Mouse (Mus musculus) Patski (cell line): ENCODE results near the gene Fam78b. TPM values are rescaled to one million over a fixed set of nuclear protein-coding genes. Genes with fewer than 3 reads are reported as not detected.

Source experiments
- ATAC-seq: fragments of 100-300 bp; one replicate; pipeline ENCODE4 v1.8.0; 2021
- CTCF ChIA-PET: fragments of 350-600 bp; sonication (Branson Sonifier 250); formaldehyde crosslinking; loops from one replicate; lab custom pipeline; 2022; ENCODE audit warnings: inconsistent platforms; lab: Charles Lee
- POLR2A ChIA-PET: fragments of 350-600 bp; sonication (Branson Sonifier 250); formaldehyde crosslinking; loops from one replicate; lab custom pipeline; 2022; ENCODE audit warnings: antibody characterized with exemption, inconsistent platforms; lab: Charles Lee
- DNase-seq: peaks from one replicate; pipeline ENCODE4 v3.0.0-alpha.2; 2011; ENCODE audit warnings: low read depth, low spot score
- H3K27me3 ChIP-seq: fragments of 371-371 bp; one replicate; pipeline ENCODE4 v1.5.1; 2021
- CTCF ChIP-seq: fragments of 100-300 bp; IDR thresholded peaks from one replicate; pipeline ENCODE4 v1.5.1; 2021
- in situ Hi-C: fragments of 300-500 bp; cut with MboI; formaldehyde crosslinking; loops from 3 replicates; pipeline ENCODE4 v1.11.1; 2018; ENCODE audit warnings: low pct_unique_long_range_greater_than_20kb, mixed read lengths
- polyA plus RNA-seq: library from polyadenylated mRNA; unstranded; gene quantifications from one replicate; pipeline ENCODE4 v1.2.3, GENCODE M21; 2021

The Fam78b gene
- polyA plus RNA-seq, 1 experiment from 2014 or later, result not detected

DNA sequence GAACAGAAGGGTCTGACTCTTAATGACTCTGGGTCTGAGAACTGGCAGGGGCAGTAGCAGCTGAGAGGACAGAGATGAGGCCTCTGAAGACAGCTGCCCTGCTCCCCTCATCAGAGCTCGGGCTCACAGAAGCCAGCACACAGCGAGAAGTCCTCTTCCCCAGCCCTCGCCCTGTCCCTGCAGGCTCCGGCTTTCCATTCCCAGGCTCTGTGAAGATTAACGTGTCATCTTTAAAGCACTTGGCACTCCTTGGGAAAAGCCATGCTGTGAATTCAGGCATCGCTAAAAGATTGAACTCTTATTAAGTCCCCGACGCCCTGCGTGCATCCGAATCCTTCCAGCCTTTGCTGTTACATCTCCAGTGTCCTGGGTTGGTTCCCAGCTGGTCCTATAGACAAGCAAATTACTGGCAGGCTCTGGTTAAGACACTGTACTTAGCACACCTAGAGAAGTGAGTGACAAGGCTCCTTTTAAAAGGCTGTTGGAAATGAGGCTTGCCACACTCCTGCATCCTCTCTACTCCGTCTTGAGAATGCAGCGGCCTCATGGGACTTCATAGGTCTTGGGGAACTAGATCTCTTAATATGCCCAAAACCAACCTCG is 30.9 kb downstream of the Fam78b start:
- peaks cover 4% of the 10 kb centered on the region for H3K27me3 ChIP-seq
- no peak for ATAC-seq
- CTCF ChIA-PET, result no interaction called here
- POLR2A ChIA-PET, result no interaction called here
- in situ Hi-C loops, result no loop called here
- TF ChIP-seq CTCF, result no peak
- no peak for DNase-seq

DNA sequence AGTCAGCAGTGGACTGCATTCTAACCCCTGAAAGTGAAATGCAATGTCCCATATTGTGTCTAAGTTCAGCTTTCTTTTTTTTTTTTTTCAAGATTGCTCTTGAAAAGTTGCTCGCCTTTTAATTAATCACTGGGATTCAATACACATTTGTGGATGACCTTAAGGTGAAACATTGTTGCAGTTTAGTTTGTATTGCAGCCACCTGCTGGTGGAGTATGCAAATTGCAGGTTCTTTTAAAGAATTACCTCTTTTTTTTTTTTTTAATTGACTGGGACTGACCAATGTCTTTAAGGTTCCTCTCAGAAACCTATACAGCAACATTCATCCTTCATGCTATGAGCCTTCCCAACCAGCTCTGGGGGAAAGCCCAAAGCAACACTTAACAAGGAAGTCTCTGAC is 33.2 kb downstream of the Fam78b start:
- TF ChIP-seq CTCF, result no peak
- ChIA-PET POLR2A (no interaction called here), CTCF (no interaction called here)
- ATAC-seq, result no peak
- DNase-seq, result no peak
- in situ Hi-C loops, result no loop called here
- peaks cover 4% of the 10 kb centered on the region for H3K27me3 ChIP-seq

DNA sequence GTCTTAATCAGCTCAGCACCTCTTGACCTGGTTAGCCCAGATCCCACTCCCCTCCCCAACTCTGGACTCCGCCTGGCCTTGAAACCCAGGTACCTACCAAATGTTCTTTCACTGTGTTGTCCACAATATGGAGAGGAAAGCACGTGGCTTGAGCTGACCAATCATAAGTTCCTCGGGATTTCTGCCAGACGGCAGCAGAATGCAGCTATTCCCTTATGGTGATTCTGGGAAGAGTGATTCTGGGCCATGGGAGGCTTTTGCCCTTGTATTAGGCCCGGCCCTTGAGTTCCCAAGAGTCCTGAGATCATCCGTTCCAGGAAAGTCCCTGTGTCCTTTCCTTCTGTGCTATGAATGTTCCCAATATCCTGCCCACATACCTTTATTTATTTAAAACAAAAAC is 41.3 kb downstream of the Fam78b start:
- POLR2A ChIA-PET, result no interaction called here
- DNase-seq (no peak), ATAC-seq (no peak)
- CTCF ChIA-PET, result no interaction called here
- H3K27me3 ChIP-seq, result no peaks in the 10 kb centered on the region
- in situ Hi-C loops, result no loop called here
- TF ChIP-seq CTCF, result no peak

DNA sequence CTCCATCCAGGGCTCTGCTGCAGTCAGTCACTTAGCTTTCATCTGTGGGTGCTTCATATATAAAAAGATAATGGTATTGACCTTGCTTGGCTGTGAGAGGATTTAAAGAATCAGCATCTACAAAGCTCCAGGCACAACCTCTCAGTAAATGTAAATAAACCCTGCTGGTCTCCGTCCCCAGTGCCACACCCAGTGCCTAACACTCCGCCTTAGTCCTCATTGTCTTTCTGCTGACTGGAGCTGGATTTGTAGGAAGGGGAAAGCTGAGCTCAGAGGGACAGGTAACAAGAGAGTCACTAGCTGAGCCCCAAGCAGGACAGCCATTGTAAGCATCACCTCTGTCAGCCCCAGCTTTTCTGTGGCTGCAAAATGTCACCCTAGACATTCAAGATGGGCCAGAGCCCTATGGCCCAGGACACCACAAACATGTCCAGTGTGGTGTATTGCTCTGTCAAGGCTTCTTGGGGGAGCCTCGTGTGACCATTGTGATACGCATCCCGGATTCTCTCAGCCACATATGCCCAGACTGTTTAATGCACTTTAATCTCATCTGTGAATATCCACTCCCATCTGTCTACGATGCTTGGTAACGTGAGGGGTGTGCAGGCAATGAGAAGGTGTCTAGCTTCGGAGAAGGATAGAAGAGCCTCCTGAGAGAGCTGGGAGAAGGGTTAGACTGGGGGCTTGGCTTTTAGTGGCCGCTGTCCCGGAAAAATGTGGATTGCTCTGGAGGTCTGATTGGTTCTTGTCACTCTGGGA is 45.1 kb downstream of the Fam78b start:
- no peak for TF ChIP-seq CTCF
- H3K27me3 ChIP-seq, result no peaks in the 10 kb centered on the region
- DNase-seq (no peak), ATAC-seq (no peak)
- ChIA-PET CTCF (no interaction called here), POLR2A (no interaction called here)
- in situ Hi-C loops, result no loop called here

DNA sequence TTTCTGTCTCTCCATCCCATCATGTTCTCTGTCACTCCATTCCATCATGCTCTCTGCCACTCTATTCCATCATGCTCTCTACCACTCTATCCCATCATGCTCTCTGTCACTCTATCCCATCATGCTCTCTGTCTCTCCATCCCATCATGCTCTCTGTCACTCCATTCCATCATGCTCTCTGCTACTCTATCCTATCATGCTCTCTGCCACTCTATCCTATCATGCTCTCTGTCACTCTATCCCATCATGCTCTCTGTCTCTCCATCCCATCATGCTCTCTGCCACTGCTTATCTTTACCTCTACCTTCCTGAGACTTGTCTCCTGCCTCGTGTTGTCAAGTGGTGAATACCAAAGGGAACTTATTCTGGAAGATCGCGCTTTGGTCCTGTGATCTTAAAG is 49.6 kb downstream of the Fam78b start:
- ChIA-PET POLR2A (no interaction called here), CTCF (no interaction called here)
- ATAC-seq (no peak), DNase-seq (no peak)
- in situ Hi-C loops, result no loop called here
- H3K27me3 ChIP-seq, result no peaks in the 10 kb centered on the region
- no peak for TF ChIP-seq CTCF

DNA sequence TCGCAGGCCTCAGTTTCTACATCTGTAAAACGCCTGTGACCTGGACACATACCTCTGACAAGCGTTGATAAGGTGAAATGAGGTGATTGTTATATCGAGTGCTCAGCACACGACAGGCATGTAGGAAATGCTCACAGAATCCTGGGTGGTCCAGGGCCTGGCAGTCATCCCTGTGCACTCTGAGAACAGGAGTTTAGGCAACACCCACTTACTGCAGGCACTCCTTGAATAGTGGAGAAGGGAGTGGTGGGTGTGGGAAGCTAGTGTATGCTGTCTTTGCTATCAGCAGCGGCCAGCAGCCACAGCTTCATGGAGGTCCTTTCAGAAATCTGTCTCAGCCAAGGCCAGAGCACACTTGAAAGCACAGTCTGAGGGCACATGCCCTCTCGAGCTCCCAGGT is 52.8 kb downstream of the Fam78b start:
- no peaks in the 10 kb centered on the region for H3K27me3 ChIP-seq
- DNase-seq (no peak), ATAC-seq (no peak)
- ChIA-PET CTCF (no interaction called here), POLR2A (no interaction called here)
- in situ Hi-C loops, result no loop called here
- TF ChIP-seq CTCF, result no peak

DNA sequence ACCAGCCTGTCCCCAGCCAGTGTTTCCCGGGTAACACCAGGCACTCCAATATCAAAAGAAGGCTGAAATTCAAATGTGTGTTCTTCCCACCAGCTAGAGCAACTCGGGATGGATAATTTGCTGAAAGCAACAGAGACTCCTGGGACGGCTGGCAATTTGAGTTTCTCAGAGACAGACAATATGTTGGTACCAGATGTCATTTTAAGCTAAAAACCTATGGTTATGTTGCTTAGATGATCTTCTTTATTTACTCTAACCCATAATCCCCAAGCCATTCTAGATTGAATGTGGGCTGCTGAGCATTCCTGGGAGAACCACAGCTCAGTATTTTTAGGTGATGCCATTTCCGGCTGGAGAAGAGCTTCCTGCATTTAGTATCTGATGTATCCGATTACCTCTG is 56.3 kb downstream of the Fam78b start:
- TF ChIP-seq CTCF, result no peak
- DNase-seq (no peak), ATAC-seq (no peak)
- peaks cover 5% of the 10 kb centered on the region for H3K27me3 ChIP-seq
- in situ Hi-C loops, result no loop called here
- CTCF ChIA-PET, result interaction anchor here (0.6 kb wide), 1 partner anchor 15 kb away, joined by 3 read pairs; no protein-coding TSS in a partner anchor
- POLR2A ChIA-PET, result no interaction called here

DNA sequence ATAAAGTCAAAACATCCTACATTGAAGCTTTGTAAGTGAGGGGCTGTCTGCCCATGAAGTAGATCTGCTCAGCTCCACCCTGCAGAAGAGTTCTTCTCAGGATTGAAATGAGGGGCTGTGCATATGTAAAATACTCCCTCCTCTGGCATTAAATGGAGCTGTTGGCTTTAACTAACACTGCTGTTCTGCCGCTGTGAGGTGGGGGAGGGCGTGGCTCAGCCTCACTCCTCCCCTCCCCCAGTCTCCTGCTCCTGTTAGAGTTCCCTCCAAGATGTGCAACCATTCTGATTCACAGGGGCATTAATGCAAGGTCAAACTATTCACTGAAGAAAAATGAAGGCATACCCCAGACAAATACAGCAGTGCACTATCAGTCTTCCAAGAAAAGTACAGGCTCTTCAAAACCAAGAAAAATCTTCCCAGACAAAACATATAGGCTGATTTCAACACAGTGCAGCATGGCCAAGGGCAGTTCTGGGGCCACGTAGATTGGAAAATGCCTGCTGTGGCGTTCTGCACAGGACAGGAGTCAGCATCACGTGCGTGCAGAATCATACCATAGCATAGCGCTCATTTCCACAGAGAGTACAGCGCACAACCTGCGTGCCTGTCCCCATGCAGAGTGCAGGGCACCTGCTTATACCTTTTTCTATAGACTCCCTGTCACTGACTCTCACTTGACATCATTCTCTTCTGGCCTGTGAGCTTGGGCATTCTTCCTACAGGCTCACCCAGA is 58.5 kb downstream of the Fam78b start:
- no peak for TF ChIP-seq CTCF
- DNase-seq (no peak), ATAC-seq (no peak)
- POLR2A ChIA-PET, result no interaction called here
- in situ Hi-C loops, result no loop called here
- peaks cover 5% of the 10 kb centered on the region for H3K27me3 ChIP-seq
- CTCF ChIA-PET, result no interaction called here

DNA sequence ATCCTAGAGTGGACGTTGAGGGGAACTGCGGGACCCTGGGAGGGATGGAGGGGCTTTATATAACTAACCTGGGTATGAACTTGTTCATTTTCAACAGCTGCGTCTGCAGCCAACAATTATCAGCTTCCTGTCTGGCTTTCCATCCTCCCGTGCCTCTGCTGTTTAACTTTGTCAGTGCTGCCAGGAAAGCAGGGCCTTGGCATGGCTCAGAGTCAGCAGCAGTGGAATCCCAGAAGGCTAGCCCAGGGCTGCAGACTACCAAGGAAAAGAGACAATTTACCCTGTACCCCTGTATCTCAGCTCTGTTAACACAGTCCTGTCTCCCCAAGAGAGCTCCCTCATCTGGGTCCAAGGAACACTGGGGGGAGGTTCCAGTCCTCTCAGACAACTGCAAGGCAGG is 62.8 kb downstream of the Fam78b start:
- TF ChIP-seq CTCF, result no peak
- in situ Hi-C loops, result no loop called here
- ChIA-PET CTCF (no interaction called here), POLR2A (interaction anchor here (0.6 kb wide), 1 partner anchor 248 kb away, joined by 3 read pairs; no protein-coding TSS in a partner anchor)
- ATAC-seq (no peak), DNase-seq (no peak)
- H3K27me3 ChIP-seq, result peaks cover 5% of the 10 kb centered on the region

DNA sequence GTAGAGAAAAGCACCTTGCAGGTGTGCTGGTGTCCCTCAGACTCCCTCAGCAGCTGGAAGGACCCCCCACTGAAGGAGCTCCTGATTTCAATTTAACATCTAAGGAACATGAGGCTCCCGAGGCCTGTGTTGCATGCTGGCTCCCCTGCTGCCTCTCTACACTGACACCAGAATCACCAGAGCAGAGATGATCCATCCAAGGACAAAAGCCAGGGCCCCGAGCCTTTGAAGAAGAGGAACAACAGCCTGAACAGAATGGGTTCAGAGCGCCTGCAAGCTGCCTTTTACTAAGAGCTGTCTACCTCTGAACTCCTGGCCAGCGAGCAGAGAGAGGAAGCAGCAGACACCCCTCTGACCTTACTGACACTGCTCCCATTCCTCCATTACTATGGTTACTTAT is 64.3 kb downstream of the Fam78b start:
- no peaks in the 10 kb centered on the region for H3K27me3 ChIP-seq
- no peak for ATAC-seq
- CTCF ChIA-PET, result no interaction called here
- no peak for TF ChIP-seq CTCF
- POLR2A ChIA-PET, result no interaction called here
- in situ Hi-C loops, result no loop called here
- DNase-seq, result no peak

DNA sequence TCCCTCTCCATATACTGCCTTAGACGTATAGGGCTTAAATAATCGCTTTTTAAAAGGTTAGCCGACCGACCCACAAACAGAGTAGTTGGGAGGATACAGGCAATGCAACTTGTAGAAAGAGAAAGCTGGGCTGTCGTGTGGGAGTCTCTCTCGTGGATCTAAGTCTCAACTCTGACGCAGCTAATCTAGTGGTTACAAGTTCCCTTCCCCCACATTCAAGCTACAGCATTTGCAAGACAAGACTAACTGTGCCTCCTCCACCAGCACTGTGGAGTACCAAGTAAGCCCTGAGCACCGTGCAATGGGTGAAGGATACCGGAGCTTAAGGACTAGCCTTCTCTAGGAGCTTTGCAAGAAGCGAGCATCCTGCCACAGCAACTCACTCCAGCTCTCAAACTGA is 64.8 kb downstream of the Fam78b start:
- no peaks in the 10 kb centered on the region for H3K27me3 ChIP-seq
- ATAC-seq (no peak), DNase-seq (no peak)
- ChIA-PET POLR2A (no interaction called here), CTCF (no interaction called here)
- no peak for TF ChIP-seq CTCF
- in situ Hi-C loops, result no loop called here
